Mouse (Mus musculus) thymus, postnatal 4 days (tissue): ENCODE data around the gene Rapgef3.
A peak's percentile ranks its signal among the peaks of the same experiment; 100 is the strongest.

Experiments
- DNase-seq: peaks from one replicate; pipeline ENCODE4 v3.0.0; 2021

Rapgef3 gene

GRCm38 (mm10) chr15:97744930-97745329 lies 22.8 kb downstream of the Rapgef3 start:
- DNase-seq, result peak; percentile 73

GRCm38 (mm10) chr15:97743961-97744525 lies 23.7 kb downstream of the Rapgef3 start:
- no peak for DNase-seq

GRCm38 (mm10) chr15:97743210-97743609 lies 24.6 kb downstream of the Rapgef3 start:
- no peak for DNase-seq

GRCm38 (mm10) chr15:97742600-97742999 lies 25.2 kb downstream of the Rapgef3 start:
- no peak for DNase-seq

- DNase-seq, result no peak
Measured at GRCm38 (mm10) chr15:97742074-97742473, 25.7 kb downstream of the Rapgef3 start.

GRCm38 (mm10) chr15:97741662-97742061 lies 26.1 kb downstream of the Rapgef3 start:
- DNase-seq, result peak; percentile 56

GRCm38 (mm10) chr15:97740283-97740732 lies 27.5 kb downstream of the Rapgef3 start:
- DNase-seq, result no peak

- DNase-seq, result no peak
Measured at GRCm38 (mm10) chr15:97738923-97739322, 28.8 kb downstream of the Rapgef3 start.

GRCm38 (mm10) chr15:97731988-97732387 lies 35.8 kb downstream of the Rapgef3 start:
- DNase-seq, result peak; percentile 45

GRCm38 (mm10) chr15:97731111-97731510 lies 36.7 kb downstream of the Rapgef3 start, which contains the start of gene Endou:
Endou (minus strand) TSS chr15:97731339.
- peak; percentile 68 for DNase-seq

- DNase-seq, result peak; percentile 45
Measured at GRCm38 (mm10) chr15:97730365-97730764, 37.4 kb downstream of the Rapgef3 start.

GRCm38 (mm10) chr15:97728804-97729203 lies 39.0 kb downstream of the Rapgef3 start:
- peak; percentile 44 for DNase-seq

GRCm38 (mm10) chr15:97728394-97728793 lies 39.4 kb downstream of the Rapgef3 start:
- no peak for DNase-seq

GRCm38 (mm10) chr15:97727520-97727919 lies 40.3 kb downstream of the Rapgef3 start:
- no peak for DNase-seq

GRCm38 (mm10) chr15:97727048-97727447 lies 40.7 kb downstream of the Rapgef3 start:
- peak; percentile 49 for DNase-seq

- no peak for DNase-seq
Measured at GRCm38 (mm10) chr15:97726310-97726709, 41.5 kb downstream of the Rapgef3 start.

GRCm38 (mm10) chr15:97725198-97725785 lies 42.5 kb downstream of the Rapgef3 start:
- DNase-seq, result peak; percentile 24

- peak; percentile 34 for DNase-seq
Measured at GRCm38 (mm10) chr15:97724346-97725197, 43.2 kb downstream of the Rapgef3 start.

- no peak for DNase-seq
Measured at GRCm38 (mm10) chr15:97723536-97724345, 44.0 kb downstream of the Rapgef3 start.

- DNase-seq, result peak; percentile 80
Measured at GRCm38 (mm10) chr15:97721008-97721701, 46.6 kb downstream of the Rapgef3 start.

- peak; percentile 51 for DNase-seq
Measured at GRCm38 (mm10) chr15:97720026-97720675, 47.6 kb downstream of the Rapgef3 start.

GRCm38 (mm10) chr15:97719494-97719893 lies 48.3 kb downstream of the Rapgef3 start:
- DNase-seq, result peak; percentile 44
